Mouse (Mus musculus): Measurements from ENCODE around the gene Spag4.
A peak's percentile ranks its signal among the peaks of the same experiment; 100 is the strongest.

Gene Spag4

GRCm38 (mm10) chr2:156065099-156066041 lies at the start of gene Spag4:
Gene Spag4, plus strand, starts transcription at chr2:156065175.
- peak; percentile 61 to 79 for DNase-seq (ENCODE audit: low spot score in 2 of 2)

DNA sequence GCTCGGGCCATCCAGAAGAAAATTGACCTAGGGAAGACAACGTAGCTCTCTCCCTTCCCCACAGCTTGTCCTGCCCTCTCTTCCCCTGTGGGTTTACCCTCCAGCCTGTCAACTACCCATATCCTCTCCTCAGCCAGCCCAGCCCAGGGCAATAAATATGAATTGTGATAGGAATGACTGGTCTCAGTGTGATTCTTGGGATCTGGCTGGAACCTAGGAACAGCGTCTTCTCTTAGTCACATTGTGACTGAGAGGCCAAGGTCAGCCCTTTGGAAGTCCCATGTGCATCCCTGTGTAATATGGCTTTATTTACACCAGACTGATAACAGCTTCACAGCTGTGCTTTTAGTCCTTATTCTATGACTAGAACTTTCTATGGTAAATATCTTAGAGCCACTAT lies 46.9 kb upstream of the Spag4 start:
- no peak for DNase-seq (ENCODE audit: low spot score in 2 of 2)

DNA sequence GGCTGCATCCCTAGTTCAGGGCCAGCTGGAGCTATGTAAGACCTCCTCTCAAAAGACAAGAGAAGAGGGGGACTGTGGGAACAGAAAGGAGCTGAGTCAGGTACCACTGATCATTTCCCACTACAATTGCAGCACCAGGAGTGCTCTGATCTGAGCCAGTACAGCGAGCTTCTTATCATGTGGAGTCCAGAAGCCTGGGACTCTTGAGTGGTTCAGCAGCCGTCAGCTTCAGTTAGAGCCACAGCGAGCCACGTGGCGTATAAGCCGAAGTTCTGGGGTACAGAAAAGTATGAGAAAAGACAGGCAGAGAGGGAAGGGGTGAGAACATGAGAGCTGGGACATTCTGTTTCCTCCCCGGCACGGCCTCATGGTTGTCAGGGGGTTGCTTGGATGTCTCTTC lies 43.8 kb upstream of the Spag4 start:
- no peak for DNase-seq (ENCODE audit: low spot score in 2 of 2)

DNA sequence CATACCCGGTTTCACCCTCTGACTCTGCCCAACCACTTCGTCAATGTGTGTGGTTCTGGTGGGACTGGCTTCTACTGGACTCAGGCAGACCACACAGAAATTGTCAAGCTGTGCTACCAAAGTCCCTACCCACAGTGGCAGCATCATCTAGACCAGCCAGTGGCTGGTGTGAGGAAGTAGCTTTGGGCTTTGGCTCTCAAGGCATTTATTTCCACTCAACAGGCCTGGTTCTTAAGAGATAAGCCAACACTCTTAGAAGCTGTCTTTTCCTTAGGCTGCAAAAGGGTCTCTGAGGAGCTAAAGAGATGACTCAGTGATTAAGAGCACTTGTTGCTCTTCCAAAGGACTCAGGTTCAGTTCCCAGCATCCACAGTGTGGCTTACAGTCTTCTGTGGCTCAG lies 43.2 kb upstream of the Spag4 start:
- no peak for DNase-seq (ENCODE audit: low spot score in 2 of 2)

- DNase-seq (ENCODE audit: low spot score in 2 of 2): no peak
Measured at GRCm38 (mm10) chr2:156025482-156025881, 39.5 kb upstream of the Spag4 start.

- no peak for DNase-seq (ENCODE audit: low spot score in 2 of 2)
Measured at GRCm38 (mm10) chr2:156039390-156039789, 25.6 kb upstream of the Spag4 start.

- DNase-seq (ENCODE audit: low spot score in 2 of 2): no peak
Measured at GRCm38 (mm10) chr2:156042903-156043302, 22.1 kb upstream of the Spag4 start.

DNA sequence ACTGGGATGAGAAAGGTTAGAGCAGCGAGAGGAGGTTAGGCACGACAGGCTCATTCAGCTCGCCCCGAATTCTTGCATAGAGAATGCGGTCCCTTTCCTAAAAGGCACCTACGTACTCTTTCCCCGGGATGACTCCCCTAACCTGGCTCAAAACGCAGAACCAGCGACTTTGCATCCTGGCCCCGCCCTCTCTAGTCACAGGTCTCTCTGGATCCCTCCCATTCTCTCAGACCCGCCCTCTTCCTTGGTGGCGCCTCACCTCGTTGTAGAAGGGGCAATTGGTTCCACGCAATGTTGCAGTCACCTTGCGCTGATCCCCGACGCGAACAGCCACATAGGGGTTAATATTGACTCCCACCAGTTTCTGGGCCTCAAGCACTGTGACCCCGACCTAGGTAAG lies 17.0 kb upstream of the Spag4 start:
- DNase-seq (ENCODE audit: low spot score in 2 of 2): no peak

DNA sequence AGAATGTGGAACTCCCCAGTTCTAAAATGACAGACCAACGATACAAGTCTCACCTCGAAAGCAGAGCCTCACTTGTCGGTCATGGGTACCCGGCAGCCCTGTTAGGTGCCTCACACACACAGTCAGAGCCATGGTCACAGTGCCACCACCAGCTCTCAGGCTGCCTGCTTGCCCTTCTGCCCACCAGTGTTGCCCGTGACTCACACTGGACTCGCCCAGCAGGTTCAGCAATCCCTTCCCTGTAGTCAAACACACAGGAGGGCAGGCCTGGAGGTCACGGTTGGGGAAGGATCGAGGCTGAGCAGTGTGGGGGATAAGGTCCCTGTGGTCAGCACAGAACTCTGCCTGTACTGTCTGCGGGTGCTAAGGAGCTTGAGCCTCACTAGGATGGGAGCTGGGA lies 12.2 kb upstream of the Spag4 start, which contains the start of gene Fer1l4:
TSS of gene Fer1l4 (minus strand) at position 132 of the 400 bp plus-strand sequence.
- DNase-seq (ENCODE audit: low spot score in 2 of 2): no peak

- DNase-seq (ENCODE audit: low spot score in 2 of 2): no peak
Measured at GRCm38 (mm10) chr2:156066126-156066525, 1.2 kb downstream of the Spag4 start.

DNA sequence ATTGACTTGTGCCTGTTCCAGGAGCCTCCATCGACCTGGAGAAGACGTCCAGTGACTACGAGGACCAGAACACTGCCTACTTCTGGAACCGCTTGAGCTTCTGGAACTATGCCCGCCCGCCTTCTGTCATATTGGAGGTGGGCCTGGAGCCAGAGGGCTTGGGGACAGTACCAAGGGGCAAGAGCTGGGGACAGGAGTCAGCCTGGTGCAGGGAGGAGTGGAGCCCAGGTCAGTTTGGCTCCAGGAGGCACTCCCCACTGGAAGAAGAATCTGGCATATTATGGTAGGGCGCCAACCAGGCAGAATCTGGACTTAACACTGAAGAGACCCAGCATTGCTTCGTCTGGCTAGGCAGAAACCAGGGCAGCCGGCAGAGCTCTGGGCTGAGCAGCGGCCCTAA lies 2.9 kb downstream of the Spag4 start:
- DNase-seq (ENCODE audit: low spot score in 2 of 2): no peak

DNA sequence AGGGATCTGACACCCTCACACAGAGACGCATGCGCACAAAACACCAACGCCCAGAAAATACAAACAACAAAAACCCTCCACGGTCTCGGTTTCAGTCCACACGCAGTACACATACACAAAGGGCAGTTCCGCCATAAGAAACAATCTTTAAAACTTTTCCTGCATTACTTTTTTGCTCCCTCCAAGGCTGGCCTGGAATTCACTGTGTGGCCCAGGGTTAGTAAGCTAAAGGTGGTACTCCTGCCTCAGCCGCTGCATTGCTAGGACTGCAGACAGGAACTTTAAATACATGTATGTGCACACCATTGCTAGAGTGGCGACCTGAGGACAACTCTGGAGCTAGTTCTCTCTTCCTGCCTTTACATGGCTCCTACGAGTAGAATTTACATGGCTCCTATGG lies 6.3 kb downstream of the Spag4 start:
- no peak for DNase-seq (ENCODE audit: low spot score in 2 of 2)

- DNase-seq (ENCODE audit: low spot score in 2 of 2): no peak
Measured at GRCm38 (mm10) chr2:156073725-156074124, 8.8 kb downstream of the Spag4 start.

- no peak for DNase-seq (ENCODE audit: low spot score in 2 of 2)
Measured at GRCm38 (mm10) chr2:156077461-156077860, 12.5 kb downstream of the Spag4 start.

DNA sequence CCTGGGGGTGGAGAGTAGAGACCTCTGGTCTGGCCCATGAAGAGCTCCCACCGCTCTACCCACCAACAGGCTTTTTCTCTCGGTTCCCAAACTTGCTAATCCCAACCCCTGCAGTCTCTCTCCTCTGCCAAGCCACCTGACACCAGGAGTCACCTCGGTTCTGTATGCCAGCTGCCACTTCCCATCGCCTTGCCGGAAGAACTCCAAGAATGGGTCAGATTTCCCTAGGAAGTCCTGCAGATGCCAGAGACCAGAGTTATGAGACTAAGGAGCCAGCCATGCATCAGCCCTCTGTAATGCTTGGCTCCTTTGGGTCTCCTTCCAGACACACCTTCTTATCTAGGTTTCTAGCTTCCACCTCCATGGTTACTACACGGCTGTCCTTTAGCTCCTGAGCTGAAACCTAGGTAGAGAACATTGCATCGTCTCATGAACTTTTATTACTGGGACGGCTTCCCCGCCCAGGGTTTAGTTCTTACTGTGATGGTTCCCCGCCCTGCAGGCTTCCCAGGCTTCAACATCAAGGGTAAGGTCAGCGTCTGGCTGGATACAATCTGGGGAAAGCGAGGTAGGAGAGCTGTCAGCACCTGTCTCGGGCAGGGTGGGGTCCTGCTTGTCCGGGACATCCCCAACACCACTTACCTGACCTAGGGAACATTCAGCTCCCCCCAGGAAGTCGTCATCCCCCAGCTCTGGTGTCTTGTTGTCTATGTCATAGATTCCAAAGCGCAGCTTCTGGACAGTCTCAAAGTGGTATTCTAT lies 13.6 kb downstream of the Spag4 start:
- no peak for DNase-seq (ENCODE audit: low spot score in 2 of 2)

DNA sequence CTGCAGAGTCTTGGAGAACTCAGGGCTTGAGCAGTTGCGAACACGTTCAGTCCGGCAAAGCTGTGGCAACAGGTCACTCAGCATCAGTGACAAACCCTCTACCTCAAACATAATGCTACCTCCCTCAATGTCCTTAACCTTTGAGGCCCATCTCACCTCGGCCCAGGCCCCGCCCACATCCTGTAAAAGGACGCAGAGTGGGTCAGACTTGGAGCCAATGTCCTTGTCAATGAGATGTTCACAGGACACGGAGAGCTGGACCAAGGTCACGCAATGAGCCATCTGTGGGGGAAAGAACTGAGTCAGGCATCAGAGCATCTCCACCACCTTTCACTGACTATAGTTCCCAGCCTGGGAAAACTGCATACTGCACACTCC lies 14.2 kb downstream of the Spag4 start:
- DNase-seq (ENCODE audit: low spot score in 2 of 2): no peak

DNA sequence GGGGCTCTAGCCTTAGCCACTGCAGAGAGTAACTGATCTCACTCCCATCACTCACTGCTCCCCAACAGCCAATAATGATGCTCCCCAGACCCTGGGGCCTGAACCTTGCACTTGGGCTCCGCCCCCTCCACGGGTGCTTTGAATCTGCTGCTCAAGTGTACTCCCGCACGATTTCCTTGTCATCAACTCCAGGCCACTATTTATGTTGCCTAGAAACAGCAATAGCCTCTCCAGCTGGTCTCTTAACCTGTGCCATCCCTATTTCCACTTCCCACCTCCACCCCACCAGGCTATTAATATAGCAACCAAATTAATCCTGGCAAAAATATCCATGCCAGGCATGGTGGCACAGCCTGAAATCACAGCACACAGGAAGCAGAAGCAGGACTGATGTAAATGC lies 14.7 kb downstream of the Spag4 start:
- no peak for DNase-seq (ENCODE audit: low spot score in 2 of 2)

- DNase-seq (ENCODE audit: low spot score in 2 of 2): no peak
Measured at GRCm38 (mm10) chr2:156080391-156080790, 15.4 kb downstream of the Spag4 start.

DNA sequence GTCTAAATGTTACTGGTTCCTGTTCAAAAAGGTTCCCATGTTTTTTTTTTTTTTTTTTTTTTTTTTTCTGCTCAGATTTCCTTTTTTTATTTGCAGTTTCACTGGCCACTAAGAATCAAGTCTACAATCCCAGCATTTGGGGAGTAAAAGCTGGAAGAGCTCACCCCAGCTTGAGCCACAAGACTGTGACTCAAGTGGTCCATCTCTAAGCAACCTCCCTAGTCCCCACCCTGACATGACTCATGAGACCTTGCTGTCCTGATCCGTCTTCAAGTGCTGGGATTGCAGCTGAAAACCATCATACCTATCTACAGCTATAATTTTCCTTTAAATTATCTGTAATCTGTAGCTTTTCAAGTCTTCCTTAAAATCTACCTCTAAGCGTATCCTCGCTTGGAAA lies 19.6 kb downstream of the Spag4 start:
- no peak for DNase-seq (ENCODE audit: low spot score in 2 of 2)

DNA sequence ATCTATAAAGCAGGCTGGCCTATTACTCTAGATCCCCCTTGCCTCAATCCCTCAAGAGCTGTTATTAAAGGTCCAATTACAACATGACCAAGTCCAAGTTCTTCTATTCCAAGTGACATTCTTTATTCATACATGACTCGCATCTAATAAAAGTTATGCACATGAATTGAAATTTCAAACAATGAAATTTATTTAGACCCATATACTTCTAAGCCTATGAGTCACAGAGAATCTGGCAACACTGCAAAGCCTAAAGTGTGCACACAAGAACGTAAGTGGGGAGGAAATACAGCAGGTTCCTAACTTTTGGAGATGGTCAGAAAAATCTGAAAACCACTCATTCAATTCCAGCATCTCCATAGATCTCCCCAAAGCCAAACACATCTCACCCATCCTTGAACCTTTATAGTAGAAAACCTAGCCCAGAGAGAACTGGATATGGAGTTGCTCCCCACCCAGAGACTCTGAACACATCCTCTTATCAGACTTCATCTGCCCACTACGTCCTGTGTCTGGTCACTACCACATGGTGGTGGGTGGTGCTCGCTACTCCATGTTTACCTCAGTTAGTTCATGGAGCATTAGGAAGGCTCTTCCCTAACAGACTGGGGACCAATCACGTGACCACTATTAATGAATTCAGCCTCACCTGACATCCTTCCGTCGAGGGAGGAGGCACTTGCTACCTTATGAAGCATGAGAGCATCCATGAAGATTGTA lies 22.6 kb downstream of the Spag4 start:
- DNase-seq (ENCODE audit: low spot score in 2 of 2): no peak

GRCm38 (mm10) chr2:156089799-156090198 lies 24.8 kb downstream of the Spag4 start:
- DNase-seq (ENCODE audit: low spot score in 2 of 2): no peak

DNA sequence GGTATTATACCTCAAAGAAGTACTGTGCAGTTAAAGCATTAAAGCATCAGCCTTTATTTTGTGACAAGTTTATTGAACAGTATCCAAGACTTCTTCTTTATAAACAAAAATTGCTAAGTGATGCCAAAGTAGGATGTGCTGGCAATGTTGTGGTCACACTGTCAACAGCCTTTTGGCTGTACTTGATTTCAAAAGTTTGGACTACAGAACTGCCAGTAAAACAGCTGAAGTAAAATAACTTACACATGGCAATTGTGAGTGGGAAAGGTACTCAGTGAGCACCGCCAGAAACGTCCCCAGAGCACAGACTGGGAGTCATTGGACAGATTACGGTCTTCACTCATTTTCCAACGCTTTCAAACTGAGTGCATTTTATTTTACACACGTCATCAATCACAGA lies 27.0 kb downstream of the Spag4 start:
- no peak for DNase-seq (ENCODE audit: low spot score in 2 of 2)

All from urinary bladder, postnatal 4 days (tissue).